Mouse (Mus musculus) E14TG2a.4 (cell line): ENCODE results near the gene Gpr146.

ENCODE experiments used
- CTCF ChIP-seq: conservative IDR thresholded peaks from 2 replicates; pipeline ENCODE4 v1.5.1; 2014; ENCODE audit warnings: low read length
- POU5F1 ChIP-seq: IDR thresholded peaks from 2 replicates; pipeline ENCODE4 v1.6.1; 2014; ENCODE audit warnings: low read length, borderline replicate concordance

DNA sequence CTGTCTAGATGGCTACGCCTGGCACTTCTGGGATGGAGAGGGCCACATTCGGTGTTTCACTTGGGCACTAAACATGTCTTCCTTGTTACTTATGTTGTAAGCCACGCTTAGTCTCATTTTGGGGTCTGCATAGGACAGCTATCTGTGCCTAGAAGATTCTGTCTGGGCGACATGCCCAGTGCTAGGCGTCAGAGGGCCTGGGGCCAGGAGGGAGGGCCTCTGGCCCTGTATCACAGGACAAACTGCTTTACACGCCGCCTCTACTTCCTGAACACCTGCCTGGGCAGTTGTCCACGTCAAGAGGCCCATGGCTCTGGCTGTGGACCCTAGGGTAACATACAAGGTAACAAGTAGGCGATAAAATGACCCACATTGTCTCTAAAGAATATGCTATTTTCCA lies 50.5 kb downstream of the Gpr146 start:
- TF ChIP-seq CTCF = no peak
- no peak for TF ChIP-seq POU5F1
